Mouse (Mus musculus): ENCODE results near the gene Zfp518b.

GRCm38 (mm10) chr5:38641526-38641925 lies 43.1 kb downstream of the Zfp518b start:
- TF ChIP-seq POLR2A (IDR thresholded peaks at IDR 0.05; ENCODE audit: borderline replicate concordance, low read depth, low read length): no peak
- no peak for TF ChIP-seq CTCF (IDR thresholded peaks at IDR 0.05; ENCODE audit: low read depth, low read length)
